Mouse (Mus musculus): ENCODE measurements around the gene Trappc3l.

Trappc3l gene

GRCm38 (mm10) chr10:34095964-34096363 lies 58.6 kb downstream of the Trappc3l start:
- no peak for DNase-seq

GRCm38 (mm10) chr10:34096418-34096883 lies 59.1 kb downstream of the Trappc3l start, which contains the start of gene Calhm5:
Gene Calhm5, minus strand, starts transcription at chr10:34096519.
- DNase-seq = peak; percentile 33

DNA sequence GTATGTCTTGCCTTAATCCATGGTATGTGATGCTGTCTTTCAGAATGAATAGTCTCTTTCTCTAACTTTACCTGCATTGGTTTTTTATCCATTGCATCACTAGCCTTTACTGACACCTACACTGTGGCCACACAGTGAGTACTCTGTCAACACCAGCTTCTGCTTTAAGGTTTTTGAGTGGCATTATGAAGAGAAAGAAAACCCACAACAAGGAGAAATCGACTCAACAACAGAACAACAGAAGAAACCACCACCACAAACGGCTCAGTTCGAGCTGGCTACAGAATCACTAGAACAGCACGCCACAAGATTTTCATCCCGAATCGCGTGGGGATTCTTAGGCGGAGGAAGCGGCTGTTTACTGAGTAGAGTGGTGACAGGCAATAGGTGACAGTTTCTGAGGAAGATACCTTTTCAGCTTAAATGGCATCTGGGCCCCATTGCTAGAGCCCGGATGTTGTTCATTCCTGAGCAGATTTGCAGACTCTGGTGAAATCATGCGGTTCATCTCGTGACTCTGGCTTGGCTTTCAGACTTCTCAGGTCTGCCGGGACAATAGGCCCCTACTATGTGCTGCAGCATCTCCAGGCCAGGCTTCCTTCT lies 73.6 kb downstream of the Trappc3l start:
- no peak for DNase-seq

DNA sequence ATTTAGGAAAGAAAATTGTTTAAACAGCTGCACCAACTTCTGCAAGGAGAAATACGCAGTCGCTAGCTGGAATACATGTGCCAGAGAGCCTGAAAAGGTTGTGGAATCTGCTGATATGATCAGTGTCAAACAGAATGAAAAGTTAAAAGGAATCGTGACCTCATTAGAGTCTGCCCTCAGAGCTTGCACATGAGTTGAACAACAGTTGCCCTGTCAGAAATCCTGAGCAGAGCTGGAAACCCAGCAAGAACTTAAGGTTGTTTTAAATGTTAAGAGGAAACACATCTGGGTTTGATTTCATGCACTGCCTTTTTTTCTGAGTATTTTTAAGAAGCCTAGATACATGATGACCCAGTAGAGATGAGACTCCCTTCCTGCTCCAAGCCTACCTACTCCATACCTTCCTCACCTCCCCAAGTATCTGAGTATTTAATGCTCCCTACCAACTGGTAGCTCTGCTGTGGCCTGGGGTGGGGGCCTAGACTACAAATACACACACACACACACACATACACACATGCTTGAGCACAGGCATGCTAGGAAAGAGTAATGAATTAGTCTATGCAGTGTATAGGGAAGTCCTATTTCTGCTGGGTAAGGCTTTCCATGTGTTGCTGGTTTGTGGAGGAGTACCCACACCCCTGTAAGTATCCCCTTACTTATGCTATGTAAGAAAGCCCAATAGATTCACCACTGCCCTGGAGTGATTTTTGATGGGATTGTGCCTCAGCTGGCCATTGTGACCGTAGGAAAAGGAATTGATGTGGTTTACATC lies 74.8 kb downstream of the Trappc3l start:
- no peak for DNase-seq

DNA sequence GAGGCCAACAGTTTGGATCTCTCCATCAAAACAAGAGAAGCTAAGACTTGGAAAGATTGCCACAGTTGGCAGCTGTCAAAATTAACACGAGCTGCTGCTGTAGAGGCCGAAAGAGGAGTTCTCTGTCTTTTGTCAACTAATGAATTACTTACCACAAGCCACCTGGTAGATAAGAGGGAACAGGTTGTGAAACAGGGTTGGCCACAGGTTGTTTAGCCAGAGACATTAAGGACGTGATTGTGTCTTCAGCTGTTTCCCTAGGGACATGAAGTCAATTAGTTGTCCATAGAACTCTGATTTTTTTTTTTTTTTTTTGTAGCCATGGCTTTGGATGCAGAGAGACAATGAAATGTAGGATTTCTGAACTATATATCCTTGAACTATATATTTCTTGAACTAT lies 79.7 kb downstream of the Trappc3l start:
- no peak for DNase-seq

GRCm38 (mm10) chr10:34117770-34118169 lies 80.4 kb downstream of the Trappc3l start:
- no peak for DNase-seq

DNA sequence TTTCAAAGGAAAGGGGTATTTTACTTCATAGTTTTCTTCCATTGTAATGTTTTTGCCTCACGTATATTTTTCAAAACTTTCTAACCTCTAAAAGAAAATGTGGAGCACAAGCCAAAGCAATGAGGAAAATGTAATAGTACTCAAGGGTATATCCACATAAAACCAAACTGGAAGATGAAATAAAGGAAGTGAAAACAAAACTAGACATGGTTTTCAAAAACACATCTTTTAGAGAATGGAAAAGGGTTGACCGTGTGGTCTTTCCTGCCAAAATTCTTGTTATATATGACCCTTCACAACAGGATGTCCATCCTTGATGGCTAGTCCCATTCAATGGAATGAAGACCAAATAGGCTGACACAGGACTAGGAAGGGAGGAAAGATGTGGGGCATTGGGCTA lies 81.0 kb downstream of the Trappc3l start:
- no peak for DNase-seq

GRCm38 (mm10) chr10:34127392-34128378 lies 90.3 kb downstream of the Trappc3l start, which contains the start of gene Calhm6:
Gene Calhm6, minus strand, starts transcription at chr10:34127984.
- peak; percentile 52 for DNase-seq

DNA sequence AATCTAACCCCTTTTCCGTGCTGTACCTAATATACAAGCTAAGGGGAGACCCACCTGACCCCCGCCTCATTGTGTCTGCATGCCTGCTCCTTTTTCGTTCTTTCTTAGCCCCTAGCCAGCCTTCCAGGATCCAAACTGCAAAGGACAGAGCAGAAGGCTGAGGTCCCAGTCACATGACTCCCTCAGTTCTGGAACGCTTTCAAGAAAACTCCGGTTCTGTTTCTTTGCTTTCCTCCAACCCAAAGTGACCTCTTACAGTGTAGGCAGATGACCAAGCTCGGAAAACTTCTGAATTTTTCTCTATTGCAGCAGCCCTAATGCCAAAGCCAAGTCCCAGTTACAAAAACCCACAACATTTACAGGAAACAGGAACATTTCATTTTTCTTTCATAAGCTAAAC lies 91.0 kb downstream of the Trappc3l start:
- no peak for DNase-seq

DNA sequence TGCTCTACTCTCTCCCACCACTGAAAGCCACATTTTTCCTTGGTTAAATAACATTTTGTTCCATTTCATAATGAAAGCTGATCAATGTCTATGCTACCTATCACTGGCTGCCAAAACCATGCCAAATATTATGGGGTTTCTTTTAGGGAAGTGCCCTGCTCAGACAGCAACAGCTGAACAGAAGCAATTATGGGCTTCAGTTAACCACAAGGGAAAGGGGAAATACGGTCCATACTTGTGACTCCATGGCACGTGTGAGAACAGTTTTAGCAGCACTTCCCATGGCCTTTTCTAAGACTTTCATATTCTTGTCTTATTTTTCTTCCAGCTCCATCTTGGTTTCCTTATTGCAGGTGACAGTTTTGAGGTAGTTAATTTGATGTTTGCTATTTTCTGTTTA lies 94.0 kb downstream of the Trappc3l start:
- no peak for DNase-seq

GRCm38 (mm10) chr10:34136432-34136831 lies 99.0 kb downstream of the Trappc3l start:
- DNase-seq = no peak

DNA sequence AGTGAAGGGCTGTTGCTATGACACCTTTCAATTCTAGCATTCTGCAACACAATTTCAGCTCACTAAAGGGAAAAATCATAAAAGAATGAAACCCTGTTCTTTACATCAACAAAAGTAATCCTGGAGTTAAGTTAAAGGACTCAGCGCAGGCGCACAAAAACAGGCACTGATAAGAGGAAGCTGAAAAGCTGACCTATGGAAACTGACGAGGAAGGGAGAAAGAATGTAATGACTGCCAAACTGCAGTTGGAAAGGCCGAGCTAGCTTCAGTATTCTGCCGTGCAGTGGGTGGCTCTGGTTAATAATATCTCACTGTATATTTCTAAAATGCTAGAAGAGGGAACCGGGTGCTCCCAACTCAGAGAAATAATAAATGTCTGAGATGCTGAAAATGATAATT lies 100.6 kb downstream of the Trappc3l start:
- DNase-seq = no peak

DNA sequence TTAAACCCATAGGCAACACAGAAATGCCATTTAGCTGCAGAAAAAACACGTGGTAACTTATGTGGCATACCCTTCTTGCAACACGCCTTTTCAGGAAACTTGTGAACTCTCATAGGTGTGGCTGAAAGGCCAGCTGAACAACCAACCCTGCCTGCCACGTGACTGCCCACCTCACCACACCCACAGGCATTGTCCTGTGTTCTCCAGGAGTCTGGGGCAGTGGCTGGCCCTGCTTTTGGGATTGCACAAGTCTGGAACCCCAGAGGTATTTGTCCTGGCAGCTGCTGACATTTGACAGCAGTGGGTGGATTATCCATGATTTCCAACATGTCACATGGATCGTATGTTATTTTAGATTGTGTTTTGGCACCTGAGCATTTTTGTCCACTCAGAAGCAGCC lies 102.4 kb downstream of the Trappc3l start:
- DNase-seq = no peak

- DNase-seq = no peak
These were observed 104.3 kb downstream of the Trappc3l start for GRCm38 (mm10) chr10:34141693-34142092.

DNA sequence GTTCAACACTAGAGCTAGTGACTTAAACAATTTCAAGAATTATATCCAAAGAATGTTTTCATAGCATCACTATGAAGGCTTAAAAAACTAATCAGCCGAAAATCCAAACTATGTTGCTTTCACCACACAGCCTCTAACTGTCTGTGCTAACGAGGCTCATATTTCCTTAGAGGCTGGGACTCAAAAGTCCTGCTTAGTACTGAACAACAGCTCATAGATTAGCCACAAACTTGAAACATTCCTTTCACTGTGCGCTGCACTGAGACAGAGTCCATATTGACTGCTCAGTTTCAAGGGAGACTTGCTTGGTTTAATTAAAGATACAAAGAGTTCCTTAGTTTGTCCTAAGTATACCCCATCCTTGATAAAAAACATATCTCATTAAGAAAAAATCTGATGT lies 112.4 kb downstream of the Trappc3l start:
- DNase-seq = no peak

- no peak for DNase-seq
These were observed 113.1 kb downstream of the Trappc3l start for GRCm38 (mm10) chr10:34150454-34150853.

DNA sequence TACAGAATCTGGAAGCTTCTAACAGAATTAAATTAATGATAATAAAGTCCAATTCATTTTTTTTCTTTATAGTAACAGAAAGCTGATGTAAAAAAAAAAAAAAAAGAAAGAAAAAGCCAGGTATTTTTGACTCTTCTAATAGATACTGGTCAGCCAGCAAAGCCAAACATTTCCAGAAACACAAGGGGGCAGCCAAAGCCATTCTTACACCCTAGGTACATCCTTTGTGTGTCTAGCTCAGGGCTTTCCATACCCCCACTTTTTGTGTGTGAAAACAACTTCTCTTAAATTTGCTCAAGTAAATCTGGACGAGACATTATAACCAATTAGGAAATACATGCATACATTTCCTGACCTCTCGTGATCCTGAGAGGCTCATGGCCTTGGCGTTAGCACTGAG lies 114.4 kb downstream of the Trappc3l start:
- peak; percentile 10 for DNase-seq

DNA sequence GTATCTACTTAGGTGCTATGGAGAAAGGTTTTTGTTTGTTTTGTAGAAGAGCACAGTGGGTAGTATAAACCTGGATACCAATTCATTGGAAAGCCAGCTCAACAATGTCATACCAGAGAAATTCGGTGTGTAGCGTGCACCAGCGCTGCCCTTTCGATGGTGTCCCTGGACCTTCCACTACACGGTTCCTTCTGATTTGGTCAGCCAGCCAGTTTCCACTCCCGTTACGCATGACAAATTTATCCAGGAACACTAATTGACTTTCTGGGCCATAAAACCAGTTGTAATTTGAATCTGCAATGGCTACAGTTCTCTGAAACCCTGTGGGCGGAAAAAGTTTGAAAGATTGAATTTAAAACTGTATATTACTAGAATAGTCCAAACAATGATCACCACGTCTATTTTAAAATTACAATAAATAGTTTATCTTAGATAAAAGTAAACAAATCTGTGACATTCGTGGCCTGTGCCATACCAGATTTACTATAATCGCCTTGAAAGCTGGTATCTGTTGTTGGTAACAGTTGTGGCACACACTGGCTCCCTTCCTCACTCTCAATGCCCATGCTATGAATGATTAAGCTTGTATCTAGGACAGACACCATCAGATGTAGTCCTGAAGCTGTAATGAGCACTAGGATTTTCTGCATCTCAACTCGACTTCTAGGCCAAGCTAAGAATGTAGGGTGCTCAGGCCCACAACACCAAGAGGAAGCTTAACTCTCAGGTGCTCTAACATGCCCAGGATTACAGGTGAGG lies 118.6 kb downstream of the Trappc3l start:
- no peak for DNase-seq
